Mouse (Mus musculus) neural tube, embryonic 13.5 days (tissue): ENCODE measurements around the gene Zfp143. TPM values are rescaled to one million over a fixed set of nuclear protein-coding genes. Genes with fewer than 3 reads are reported as not detected.

ENCODE experiments used
- polyA plus RNA-seq: library from polyadenylated mRNA; unstranded; fragments of >200 nt; fragmentation: Nextera tagmentation; extraction: Ambion mirVana; gene quantifications from 2 replicates; pipeline ENCODE4 v1.2.1, GENCODE M21; 2015

Zfp143 gene
- polyA plus RNA-seq, 1 experiment from 2014 or later = 19.3 TPM

Other genes starting within 250 kb of the Zfp143 start
- 4.4 and 4.6 TPM in 2 replicates for gene Scube2, start 195.5 kb upstream of the Zfp143 start, polyA plus RNA-seq
- 42.2 and 42.5 TPM in 2 replicates for gene Dennd5a, start 100.7 kb upstream of the Zfp143 start, polyA plus RNA-seq
- 63.7 and 73.2 TPM in 2 replicates for gene Tmem41b, start 74.3 kb upstream of the Zfp143 start, polyA plus RNA-seq
- 40.2 and 43.3 TPM in 2 replicates for gene Ipo7, start 42.9 kb upstream of the Zfp143 start, polyA plus RNA-seq
- gene Wee1, start 60.8 kb downstream of the Zfp143 start, polyA plus RNA-seq = 5.7 and 6.6 TPM in 2 replicates
- gene Swap70, start 160.5 kb downstream of the Zfp143 start, polyA plus RNA-seq = 10.4 and 14.4 TPM in 2 replicates